Mouse (Mus musculus): Measurements from ENCODE around the gene Gm3045.

Gene Gm3045

GRCm38 (mm10) chr13:56438211-56439075 lies 12.0 kb downstream of the Gm3045 start, which contains the start of gene Slc25a48:
Slc25a48 (plus strand) TSS chr13:56438355.
- DNase-seq = no peak

- no peak for DNase-seq
These were observed 17.0 kb downstream of the Gm3045 start for GRCm38 (mm10) chr13:56443411-56443810.

GRCm38 (mm10) chr13:56444112-56444511 lies 17.7 kb downstream of the Gm3045 start:
- DNase-seq = no peak

GRCm38 (mm10) chr13:56444996-56445395 lies 18.6 kb downstream of the Gm3045 start:
- DNase-seq = no peak

- DNase-seq = no peak
These were observed 23.0 kb downstream of the Gm3045 start for GRCm38 (mm10) chr13:56449239-56450030.

- DNase-seq = no peak
These were observed 23.6 kb downstream of the Gm3045 start for GRCm38 (mm10) chr13:56450035-56450434.

- no peak for DNase-seq
These were observed 31.6 kb downstream of the Gm3045 start for GRCm38 (mm10) chr13:56458001-56458400.

- DNase-seq = no peak
These were observed 35.1 kb downstream of the Gm3045 start for GRCm38 (mm10) chr13:56461460-56461859.

- no peak for DNase-seq
These were observed 36.4 kb downstream of the Gm3045 start for GRCm38 (mm10) chr13:56462791-56463190.

GRCm38 (mm10) chr13:56463261-56463660 lies 36.9 kb downstream of the Gm3045 start:
- no peak for DNase-seq

- DNase-seq = no peak
These were observed 37.4 kb downstream of the Gm3045 start for GRCm38 (mm10) chr13:56463750-56464149.

- DNase-seq = no peak
These were observed 41.4 kb downstream of the Gm3045 start for GRCm38 (mm10) chr13:56467786-56468185.

- no peak for DNase-seq
These were observed 42.1 kb downstream of the Gm3045 start for GRCm38 (mm10) chr13:56468536-56468935.

GRCm38 (mm10) chr13:56471211-56471610 lies 44.8 kb downstream of the Gm3045 start:
- no peak for DNase-seq

GRCm38 (mm10) chr13:56471951-56472350 lies 45.6 kb downstream of the Gm3045 start:
- DNase-seq = no peak

- no peak for DNase-seq
These were observed 46.3 kb downstream of the Gm3045 start for GRCm38 (mm10) chr13:56472661-56473060.

GRCm38 (mm10) chr13:56475363-56475762 lies 49.0 kb downstream of the Gm3045 start:
- DNase-seq = peak in 1 of 2 experiments; percentile 19

- peak; percentile 57 to 70 for DNase-seq
These were observed 50.4 kb downstream of the Gm3045 start for GRCm38 (mm10) chr13:56476790-56477189.

- DNase-seq = no peak
These were observed 50.9 kb downstream of the Gm3045 start for GRCm38 (mm10) chr13:56477271-56477670.

- DNase-seq = no peak
These were observed 51.6 kb downstream of the Gm3045 start for GRCm38 (mm10) chr13:56478027-56478426.

GRCm38 (mm10) chr13:56482146-56482545 lies 55.8 kb downstream of the Gm3045 start, which contains the start of gene Il9:
Il9 (minus strand) TSS chr13:56482246.
- no peak for DNase-seq

Data from thymus, adult 18-20 months (tissue).